In genomic region chr9:56097584-56098298, GRCm38 (mm10) we compare ENCODE assay signal across 11 mouse cellular contexts. TPM values are rescaled to one million over a fixed set of nuclear protein-coding genes. Genes with fewer than 3 reads are reported as not detected.
DNase-seq lines count a peak whose midpoint lies in the region.
"Had no signal": no experiment of that assay in that cellular context is flagged by ENCODE, and none has a peak within 500 bp of the region (broad histone marks: within the 10 kb centered on the region; RNA-seq: fewer than 3 reads in every experiment).

No protein-coding gene starts in this region.

- DNase-seq in 3T3-L1 (ENCODE audit: low read depth, low spot score), result peak; percentile 48
- DNase-seq in CD4-positive, CD25-positive, alpha-beta regulatory T cell, adult 2 months (ENCODE audit: low read depth, low spot score), result peak; percentile 27
- DNase-seq in induced T-regulatory cell, adult 2 months (ENCODE audit: low read depth), result peak; percentile 42
- DNase-seq in natural killer cell, adult 2 months (ENCODE audit: low spot score in 2 of 2), result peak; percentile 40 to 45
- DNase-seq in frontal cortex, postnatal 25 days (ENCODE audit: low spot score in 2 of 2), result no peak
- DNase-seq in left cerebral cortex, adult 18-20 months (ENCODE audit: low spot score in 2 of 2), result no peak
- no peak for DNase-seq in layer of hippocampus, postnatal 25 days (ENCODE audit: extremely low spot score in 1 of 2, low spot score in 1 of 2)
- DNase-seq: adrenal gland, postnatal 36 days; cerebellum, adult 11-12 months; kidney, postnatal 36 days; right cerebral cortex, postnatal 4 days had no signal

RNA-seq across cellular contexts. Expression of gene Pstpip1, which starts 8.0 kb away (rescaled TPM):
- 1 to 10 TPM; 2.3 to 2.8 TPM for total RNA-seq in left cerebral cortex, adult 18-20 months (2021)
- total RNA-seq in layer of hippocampus, postnatal 25 days (2021), result 1 to 10 TPM; 2.8 to 4.2 TPM

RNA-seq across cellular contexts. Expression of gene Rcn2, which starts 56.1 kb away (rescaled TPM):
- 100 to 1,000 TPM in 1 of 2 experiments, 10 to 100 TPM in 1; 99.8 to 108 TPM for total RNA-seq in left cerebral cortex, adult 18-20 months (2021)
- total RNA-seq in layer of hippocampus, postnatal 25 days (2021), result 100 to 1,000 TPM in 1 of 2 experiments, 10 to 100 TPM in 1; 96.4 to 106 TPM

Comparison
In these comparisons a context has a peak if more than half of its experiments do, and no peak if none do; other contexts are left out.
1. DNase-seq: peak in 3T3-L1 (single experiment), CD4-positive, CD25-positive, alpha-beta regulatory T cell, adult 2 months (single experiment), induced T-regulatory cell, adult 2 months (single experiment) and natural killer cell, adult 2 months (2 of 2); none in frontal cortex, postnatal 25 days (0 of 2), left cerebral cortex, adult 18-20 months (0 of 2) and layer of hippocampus, postnatal 25 days (0 of 2).